ENCODE assay signal across 15 mouse cellular contexts in genomic region chr6:112119180-112119579, GRCm38 (mm10).
A peak's percentile ranks its signal among the peaks of the same experiment; 100 is the strongest.
DNase-seq lines count a peak whose midpoint lies in the region; ATAC-seq and TF ChIP-seq lines count a peak whose summit lies in the region.
"Had no signal": no experiment of that assay in that cellular context is flagged by ENCODE, and none has a peak within 500 bp of the region (broad histone marks: within the 10 kb centered on the region; RNA-seq: fewer than 3 reads in every experiment).

No protein-coding gene starts in this region.

- peak; percentile 38 for TF ChIP-seq CTCF in lung, embryonic 14.5 days (IDR thresholded peaks at IDR 0.05; ENCODE audit: low read depth)

- H3K4me3 ChIP-seq in lung, embryonic 14.5 days (ENCODE audit: low read depth, low read length): no peak overlapping the region
- H3K4me3 ChIP-seq: heart, adult 2 months; left cerebral cortex, adult 2 months had no signal

- H3K4me1 ChIP-seq in lung, embryonic 14.5 days (ENCODE audit: insufficient read depth): no peaks in the 10 kb centered on the region

- peak; percentile 28 for DNase-seq in heart, adult 11 months
- DNase-seq in heart, adult 18-20 months: no peak
- peak; percentile 50 for DNase-seq in lung, embryonic 14.5 days
- DNase-seq in lung, postnatal 36 days: no peak
- DNase-seq in R1 (ENCODE audit: low read depth, low spot score): peak; percentile 49
- DNase-seq in retina, embryonic 14.5 days (ENCODE audit: low spot score): peak; percentile 41
- DNase-seq in spleen, postnatal 14 days (ENCODE audit: low spot score in 2 of 2): no peak
- DNase-seq in ovary, postnatal 14 days (ENCODE audit: low spot score): no peak
- DNase-seq: cerebellum, adult 11 months; heart, adult 2 months; heart, postnatal 14 days; liver; lung, adult 2 months; right cerebral cortex, postnatal 4 days had no signal

- no peak overlapping the region for H3K9ac ChIP-seq in lung, embryonic 14.5 days

- H3K27ac ChIP-seq in lung, embryonic 14.5 days (ENCODE audit: low read depth): no peak overlapping the region
- H3K27ac ChIP-seq: heart, adult 2 months; left cerebral cortex, adult 2 months had no signal

- no peaks in the 10 kb centered on the region for H3K36me3 ChIP-seq in lung, embryonic 14.5 days (ENCODE audit: insufficient read depth)

- no peak overlapping the region for H3K4me2 ChIP-seq in lung, embryonic 14.5 days

- ATAC-seq in lung, embryonic 14.5 days (ENCODE audit: insufficient read depth): no peak

- no peaks in the 10 kb centered on the region for H3K27me3 ChIP-seq in lung, embryonic 14.5 days (ENCODE audit: insufficient read depth, low read length)

- no peaks in the 10 kb centered on the region for H3K9me3 ChIP-seq in lung, embryonic 14.5 days (ENCODE audit: low read depth, low read length)

- WGBS in lung, embryonic 14.5 days: 36% methylated on average over 2 of the region's 2 CpGs

Comparison
In these comparisons a context has a peak if more than half of its experiments do, and no peak if none do; other contexts are left out.
1. DNase-seq: peak in heart, adult 11 months (single experiment), lung, embryonic 14.5 days (single experiment), R1 (single experiment) and retina, embryonic 14.5 days (single experiment); none in heart, adult 18-20 months (0 of 2), lung, postnatal 36 days (single experiment), spleen, postnatal 14 days (0 of 2) and ovary, postnatal 14 days (single experiment).